Mouse (Mus musculus): ENCODE data around the gene Aldh1l1. TPM values are rescaled to one million over a fixed set of nuclear protein-coding genes. Genes with fewer than 3 reads are reported as not detected.
"Not testable (repeated sequence)": the region's sequence is repeated elsewhere in the genome, so short reads cannot be mapped to it uniquely, and the experiment has no call there.

The Aldh1l1 gene
- total RNA-seq, 2 experiments from 2014 or later, result 0.90 to 2.7 TPM

DNA sequence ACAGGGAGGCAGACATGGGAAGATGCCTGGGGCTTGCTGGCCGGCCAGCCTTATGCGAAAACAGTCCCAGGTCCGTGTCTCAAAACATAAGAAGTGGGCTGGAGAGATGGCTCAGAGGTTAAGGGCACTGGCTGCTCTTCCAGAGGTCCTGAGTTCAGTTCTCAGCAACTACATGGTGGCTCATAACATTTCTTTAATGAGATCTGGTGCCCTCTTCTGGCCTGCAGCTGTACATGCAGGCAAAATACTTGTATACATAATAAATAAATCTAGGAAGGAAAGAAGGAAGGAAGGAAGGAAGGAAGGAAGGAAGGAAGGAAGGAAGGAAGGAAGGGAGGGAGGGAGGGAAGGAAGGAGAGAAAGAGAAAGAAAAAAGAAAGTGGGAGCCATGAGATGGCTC is 146.3 kb downstream of the Aldh1l1 start:
- DNase-seq; intact Hi-C loops (cut with DNase I): not testable (repeated sequence)

DNA sequence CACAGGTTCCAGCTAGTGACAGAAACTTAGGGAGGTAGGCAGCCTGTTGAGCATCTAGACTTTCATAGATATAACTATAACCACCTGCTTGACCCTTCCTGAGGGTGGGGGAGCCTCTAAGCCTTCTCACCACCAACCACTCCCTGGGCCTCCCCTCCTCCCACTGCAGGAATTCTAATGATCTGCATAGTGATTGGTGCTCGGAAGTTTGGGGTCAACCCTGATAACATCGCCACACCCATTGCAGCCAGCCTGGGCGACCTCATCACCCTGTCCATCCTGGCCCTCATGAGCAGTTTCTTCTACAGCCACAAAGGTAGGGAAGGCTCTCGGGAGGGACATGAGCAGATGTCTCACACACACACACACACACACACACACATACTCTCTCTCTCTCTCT is 148.9 kb downstream of the Aldh1l1 start:
- intact Hi-C loops (cut with DNase I), result no loop called here
- no peak for DNase-seq

DNA sequence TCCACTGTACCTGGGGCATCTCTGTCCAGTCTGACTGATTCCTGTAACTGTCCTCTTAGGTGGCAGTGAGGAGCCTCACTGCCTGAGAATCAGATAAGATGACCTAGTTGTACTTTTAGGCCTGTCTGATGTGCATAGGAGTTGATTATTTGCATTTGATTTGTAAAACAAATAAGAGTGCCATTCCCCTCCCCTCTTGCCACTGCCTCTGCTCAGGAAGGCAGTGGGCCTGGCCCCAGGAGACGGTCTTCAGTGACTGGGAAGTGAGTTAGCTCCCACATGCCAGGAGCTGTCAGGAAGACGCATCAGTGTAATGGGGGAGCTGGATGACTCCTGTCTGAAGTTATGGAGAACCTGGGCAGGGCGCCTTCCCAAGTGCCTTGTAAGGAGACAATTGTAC is 149.4 kb downstream of the Aldh1l1 start:
- DNase-seq, result no peak
- intact Hi-C loops (cut with DNase I), result no loop called here

DNA sequence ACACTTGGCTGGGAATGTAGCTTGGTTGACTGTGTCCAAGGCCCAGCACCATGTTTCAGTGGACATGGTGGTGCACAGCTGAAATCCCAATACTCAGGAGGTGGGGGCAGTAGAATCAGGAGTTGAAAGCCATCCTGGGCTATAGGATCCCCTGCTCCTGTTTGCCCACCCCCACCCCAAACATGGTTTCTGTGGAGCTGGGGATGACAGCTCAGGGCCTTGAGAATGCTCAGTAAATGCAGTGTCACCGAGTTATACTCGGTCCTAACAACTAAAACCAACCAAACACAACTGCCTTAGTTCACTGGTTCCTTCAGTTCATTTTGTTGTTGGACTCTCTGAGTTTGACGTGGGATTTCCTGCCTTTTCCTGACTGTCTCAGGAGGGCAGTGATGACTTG is 156.8 kb downstream of the Aldh1l1 start:
- DNase-seq, result no peak
- intact Hi-C loops (cut with DNase I), result no loop called here

DNA sequence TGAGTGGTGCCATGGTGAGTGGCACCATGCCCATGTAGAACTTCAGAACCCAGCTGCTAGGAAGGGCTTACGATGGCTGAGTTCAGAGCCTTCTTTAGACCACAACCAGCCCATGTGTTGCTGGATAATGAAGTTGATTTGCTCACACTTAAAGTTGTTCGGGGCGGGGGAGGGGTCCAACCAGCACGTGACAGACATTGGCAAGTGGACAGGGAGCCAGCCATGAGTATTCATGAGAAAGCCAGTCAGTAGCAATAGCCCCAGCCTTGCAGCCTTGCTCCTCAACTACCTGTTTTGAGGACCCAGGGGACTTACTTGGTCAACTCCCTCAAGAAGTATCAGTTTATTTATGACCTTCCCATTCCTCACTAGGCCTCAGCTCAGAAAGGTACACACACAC is 158.7 kb downstream of the Aldh1l1 start:
- intact Hi-C loops (cut with DNase I), result no loop called here
- DNase-seq, result no peak

DNA sequence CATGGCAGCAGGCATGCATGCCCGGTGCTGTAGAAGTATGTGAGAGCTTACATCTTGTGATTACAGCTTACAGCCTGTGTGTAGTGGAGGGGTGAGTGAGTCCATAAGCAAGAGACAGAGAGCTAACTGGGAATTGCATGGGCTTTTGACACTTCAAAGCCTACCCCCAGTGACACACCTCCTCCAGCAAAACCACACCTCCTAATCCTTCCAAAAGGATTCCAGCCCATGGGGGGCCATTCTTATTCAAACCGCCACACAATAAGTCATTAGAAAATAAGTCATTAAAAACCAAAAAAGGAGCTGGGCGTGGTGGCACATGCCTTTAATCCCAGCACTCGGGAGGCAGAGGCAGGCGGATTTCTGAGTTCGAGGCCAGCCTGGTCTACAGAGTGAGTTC is 162.2 kb downstream of the Aldh1l1 start:
- intact Hi-C loops (cut with DNase I), result no loop called here
- DNase-seq, result no peak

DNA sequence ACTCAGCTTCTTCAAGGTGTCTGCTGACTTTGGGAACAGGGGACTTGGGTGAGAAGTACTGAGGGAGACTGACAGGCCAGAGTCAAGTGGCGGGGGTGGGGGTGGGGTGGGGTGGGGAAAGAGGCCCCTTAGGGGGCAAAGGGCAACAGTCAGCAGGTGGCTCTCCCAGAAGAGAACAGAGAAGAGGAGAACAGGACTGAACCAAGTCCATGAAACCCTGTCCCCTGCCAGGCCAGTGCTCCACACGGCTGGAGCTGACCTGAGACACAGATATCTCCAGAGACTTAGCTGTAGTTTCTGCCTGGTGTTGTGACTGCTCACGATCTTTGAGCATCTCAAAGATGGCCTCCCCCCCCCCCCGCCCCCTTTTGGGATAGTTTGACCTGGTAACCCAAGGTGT is 163.1 kb downstream of the Aldh1l1 start:
- intact Hi-C loops (cut with DNase I), result no loop called here
- no peak for DNase-seq

Other genes starting within 250 kb of the Aldh1l1 start
- not detected for gene Vmn1r54, start 240.1 kb upstream of the Aldh1l1 start, total RNA-seq (2021)
- gene BC048671, start 185.2 kb upstream of the Aldh1l1 start, total RNA-seq (2021), result not detected
- gene Chst13, start 161.2 kb upstream of the Aldh1l1 start, total RNA-seq (2021), result under 1 TPM in 1 of 2 experiments, not detected in 1; 0.12 TPM
- gene Uroc1, start 153.1 kb upstream of the Aldh1l1 start, total RNA-seq (2021), result not detected
- gene Zxdc, start 116.9 kb upstream of the Aldh1l1 start, total RNA-seq (2021), result 10 to 100 TPM; 15.8 to 16.3 TPM
- gene Cfap100, start 57.6 kb upstream of the Aldh1l1 start, total RNA-seq (2021), result under 1 TPM in 1 of 2 experiments, not detected in 1; 0.14 TPM
- 10 to 100 TPM; 43.5 to 44.3 TPM for gene Klf15, start 23.9 kb upstream of the Aldh1l1 start, total RNA-seq (2021)
- 10 to 100 TPM; 45.1 to 46.8 TPM for gene Slc41a3, start 118.3 kb downstream of the Aldh1l1 start, total RNA-seq (2021)

Data from heart, postnatal 14 days (tissue).